Mouse (Mus musculus) limb, embryonic 10.5 days (tissue): ENCODE data around the gene Lpar3. TPM values are rescaled to one million over a fixed set of nuclear protein-coding genes. Genes with fewer than 3 reads are reported as not detected.

Experiments used
- DNase-seq: peaks from one replicate; pipeline ENCODE4 v3.0.0-alpha.2; 2017; ENCODE audit warnings: low spot score
- H3K27ac ChIP-seq: fragments of 300-500 bp; sonication (generic); 2 replicates; pipeline ENCODE4 v1.5.1; 2016; ENCODE audit warnings: mild to moderate bottlenecking
- H3K27me3 ChIP-seq: fragments of 300-500 bp; sonication (generic); 2 replicates; pipeline ENCODE4 v1.6.1; 2016; ENCODE audit warnings: low read depth, mild to moderate bottlenecking; ENCODE audit not compliant: poor library complexity, severe bottlenecking
- H3K36me3 ChIP-seq: fragments of 300-500 bp; sonication (generic); 2 replicates; pipeline ENCODE4 v1.6.1; 2016; ENCODE audit warnings: mild to moderate bottlenecking, moderate library complexity
- H3K4me1 ChIP-seq: fragments of 300-500 bp; sonication (generic); 2 replicates; pipeline ENCODE4 v1.6.1; 2016
- H3K4me3 ChIP-seq: fragments of 300-500 bp; sonication (generic); 2 replicates; pipeline ENCODE4 v1.5.1; 2016; ENCODE audit warnings: mild to moderate bottlenecking, moderate library complexity
- H3K9me3 ChIP-seq: fragments of 300-500 bp; sonication (generic); replicated peaks from 2 replicates; pipeline ENCODE4 v1.6.1; 2016; ENCODE audit warnings: mild to moderate bottlenecking
- WGBS: fragments of 180-500 bp; shearing (Covaris S2); methylation state at CpG from one replicate; pipeline ENCODE4 v1.1.7; 2016; 5-methylcytosine and 5-hydroxymethylcytosine counted together
- polyA plus RNA-seq: library from polyadenylated mRNA; unstranded; fragments of >200 nt; fragmentation: Nextera tagmentation; extraction: Ambion mirVana; gene quantifications from 2 replicates; pipeline ENCODE4 v1.2.1, GENCODE M21; 2016

The Lpar3 gene
- polyA plus RNA-seq, 1 experiment from 2014 or later, result 0.48 TPM

DNA sequence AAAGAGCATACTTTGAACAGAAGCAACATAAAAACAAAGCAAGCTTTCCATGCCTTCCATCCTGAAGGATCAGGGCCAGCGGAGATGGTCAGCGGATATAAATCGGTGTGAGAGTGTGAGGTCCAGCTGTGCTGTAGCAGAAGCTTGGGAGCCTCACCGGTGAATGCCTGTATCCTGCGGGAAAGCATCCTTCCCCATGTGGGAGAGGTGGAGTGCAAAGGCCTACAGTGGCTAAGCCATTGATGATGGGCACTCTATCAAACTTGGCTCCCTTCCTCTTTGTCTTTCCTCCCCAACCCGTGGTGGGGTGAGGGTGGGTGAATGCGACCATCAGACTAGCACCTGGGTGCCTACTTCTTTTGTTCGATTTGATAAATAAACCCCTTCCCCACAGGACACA is 88.8 kb downstream of the Lpar3 start:
- Histone ChIP-seq H3K9me3 (no peaks in the 10 kb centered on the region), H3K27me3 (no peaks in the 10 kb centered on the region), H3K27ac (no peak overlapping the region), H3K36me3 (no peaks in the 10 kb centered on the region), H3K4me3 (no peak overlapping the region), H3K4me1 (peaks cover 20% of the 10 kb centered on the region)
- WGBS, result 79% methylated on average over 8 of the region's 8 CpGs
- no peak for DNase-seq

DNA sequence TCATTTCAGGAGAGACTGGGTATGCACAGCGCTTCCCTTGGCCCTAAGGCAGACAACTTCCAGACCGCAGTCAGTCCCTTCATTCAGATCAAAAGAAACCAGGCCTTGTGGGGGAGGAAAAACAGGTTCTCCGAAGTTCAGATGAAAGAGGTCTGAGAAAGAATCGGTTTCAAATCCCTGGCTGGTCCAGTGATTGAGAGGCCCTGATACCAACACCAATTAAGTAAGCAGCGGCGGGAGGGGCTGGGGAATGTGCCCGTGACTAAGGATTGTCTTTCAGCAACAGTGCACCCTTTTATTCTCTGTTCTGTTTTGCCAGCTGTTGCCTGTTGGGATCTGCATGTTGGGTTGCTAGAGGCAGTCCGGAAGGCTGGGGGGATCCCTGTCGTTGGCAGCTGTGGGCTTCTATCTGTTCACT is 90.4 kb downstream of the Lpar3 start:
- no peak for DNase-seq
- 11% methylated on average over 9 of the region's 9 CpGs for WGBS
- H3K27me3 ChIP-seq, result no peaks in the 10 kb centered on the region
- no peaks in the 10 kb centered on the region for H3K9me3 ChIP-seq
- no peak overlapping the region for H3K27ac ChIP-seq
- H3K4me3 ChIP-seq, result no peak overlapping the region
- peaks cover 20% of the 10 kb centered on the region for H3K4me1 ChIP-seq
- no peaks in the 10 kb centered on the region for H3K36me3 ChIP-seq

DNA sequence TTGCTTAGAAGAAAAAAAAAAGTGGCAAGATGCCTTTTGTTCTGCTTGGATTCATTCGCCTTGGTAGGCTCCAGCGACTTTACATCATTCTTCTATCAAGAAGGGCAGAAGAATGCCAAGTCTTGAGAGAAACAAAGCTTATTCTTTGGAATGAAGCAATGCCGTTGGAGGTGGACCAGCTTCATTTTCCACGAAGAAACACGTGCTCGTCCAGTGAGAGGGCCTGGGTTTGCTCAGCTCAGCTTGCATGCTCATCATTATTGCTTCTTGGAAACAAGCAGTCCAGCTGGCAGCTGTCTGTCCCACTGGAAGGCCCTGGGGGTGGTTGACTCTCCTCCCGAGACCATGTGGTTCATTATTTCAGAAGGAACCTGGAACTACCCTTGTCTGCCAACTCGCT is 94.7 kb downstream of the Lpar3 start:
- no peaks in the 10 kb centered on the region for H3K36me3 ChIP-seq
- no peak overlapping the region for H3K4me3 ChIP-seq
- no peaks in the 10 kb centered on the region for H3K27me3 ChIP-seq
- H3K27ac ChIP-seq, result no peak overlapping the region
- H3K4me1 ChIP-seq, result peaks cover 33% of the 10 kb centered on the region
- no peaks in the 10 kb centered on the region for H3K9me3 ChIP-seq
- WGBS, result 94% methylated on average over 8 of the region's 8 CpGs
- no peak for DNase-seq

DNA sequence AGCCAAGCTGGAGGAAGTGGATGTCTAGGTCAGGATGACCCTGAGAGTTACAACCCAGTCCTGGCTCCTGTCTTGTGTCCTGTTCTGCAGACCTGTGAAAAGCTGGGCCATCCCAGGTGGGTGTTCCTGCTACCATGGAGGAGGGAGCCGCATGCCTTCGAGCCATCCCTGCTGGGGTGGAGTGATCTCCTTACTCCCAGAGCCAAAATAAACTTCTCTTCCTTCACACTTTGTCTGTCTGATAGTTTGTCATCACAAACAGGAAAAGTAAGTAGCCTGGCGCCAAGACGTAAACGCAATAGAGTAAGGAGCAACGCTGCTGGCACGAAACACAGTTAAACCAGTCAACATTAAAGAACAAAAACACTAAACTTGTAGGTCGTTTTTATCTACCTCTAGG is 95.5 kb downstream of the Lpar3 start:
- no peak for DNase-seq
- no peaks in the 10 kb centered on the region for H3K27me3 ChIP-seq
- no peak overlapping the region for H3K27ac ChIP-seq

DNA sequence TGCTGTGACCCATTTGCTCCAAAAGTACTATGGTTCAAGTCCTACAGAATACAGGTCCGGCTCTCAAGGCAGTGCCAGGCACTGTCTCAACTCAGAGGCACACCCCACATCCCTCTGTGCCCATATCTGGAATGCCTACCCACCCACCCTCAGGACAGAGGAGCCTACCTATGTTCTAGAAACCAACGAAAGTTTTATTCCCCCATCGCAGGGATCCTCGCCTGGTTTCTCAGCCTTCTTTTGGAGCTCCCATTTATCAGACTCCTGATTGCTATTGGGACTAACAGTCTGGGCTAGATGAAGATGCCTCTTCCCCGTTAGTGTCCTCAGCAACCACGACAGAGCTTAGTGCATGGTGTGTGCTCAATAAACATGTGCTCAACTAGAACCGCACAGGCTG is 96.6 kb downstream of the Lpar3 start:
- Histone ChIP-seq H3K4me3 (no peak overlapping the region), H3K27me3 (no peaks in the 10 kb centered on the region), H3K27ac (no peak overlapping the region), H3K9me3 (no peaks in the 10 kb centered on the region), H3K4me1 (peaks cover 23% of the 10 kb centered on the region), H3K36me3 (no peaks in the 10 kb centered on the region)
- 89% methylated on average over 7 of the region's 7 CpGs for WGBS
- DNase-seq, result no peak

More for the DNA sequence above, 95.5 kb downstream of the Lpar3 start:
- Histone ChIP-seq H3K4me3 (no peak overlapping the region), H3K9me3 (no peaks in the 10 kb centered on the region), H3K4me1 (peaks cover 25% of the 10 kb centered on the region), H3K36me3 (no peaks in the 10 kb centered on the region)
- WGBS, result 89% methylated on average over 8 of the region's 8 CpGs

DNA sequence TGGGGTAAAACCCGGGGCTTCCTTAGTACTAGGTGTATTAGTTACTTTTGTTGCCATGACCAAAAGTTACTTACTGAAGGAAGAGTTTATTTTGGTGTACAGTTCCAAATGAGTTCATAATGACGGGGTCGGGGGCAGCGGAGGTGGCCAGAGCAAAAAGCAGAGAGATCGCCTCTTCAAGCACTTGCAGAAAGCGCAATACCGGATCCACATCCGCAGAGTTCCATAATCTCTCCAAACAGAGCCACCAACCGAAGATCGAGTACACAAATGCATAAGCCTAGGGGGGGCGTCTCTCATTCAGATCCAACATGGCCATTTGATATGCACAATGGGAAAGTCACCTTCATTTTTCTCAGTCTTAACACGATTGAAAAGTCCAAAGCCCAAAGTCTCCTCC is 97.1 kb downstream of the Lpar3 start:
- Histone ChIP-seq H3K9me3 (no peaks in the 10 kb centered on the region), H3K27me3 (no peaks in the 10 kb centered on the region), H3K4me3 (no peak overlapping the region), H3K4me1 (peaks cover 23% of the 10 kb centered on the region), H3K36me3 (no peaks in the 10 kb centered on the region), H3K27ac (no peak overlapping the region)
- 91% methylated on average over 12 of the region's 12 CpGs for WGBS
- no peak for DNase-seq

DNA sequence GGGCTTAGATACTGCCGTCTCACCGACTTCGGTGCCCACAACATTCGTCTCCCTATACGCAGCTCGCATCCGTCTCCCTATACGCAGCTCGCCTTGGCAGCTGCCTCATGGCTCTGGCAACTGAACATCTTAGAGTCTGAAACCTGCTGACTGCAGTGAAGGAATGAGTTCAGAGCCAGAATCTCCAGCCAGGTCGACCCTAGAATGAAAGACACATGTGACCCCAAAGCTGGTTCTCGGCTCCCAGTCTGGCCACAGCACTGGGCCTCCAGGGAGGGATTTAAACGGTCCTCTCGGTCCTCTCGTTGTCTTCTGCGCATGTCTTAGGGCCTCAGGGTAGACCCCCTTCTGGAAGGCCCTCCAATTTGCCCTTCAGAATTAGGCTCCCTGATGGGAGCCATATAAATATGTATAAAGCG is 97.8 kb downstream of the Lpar3 start:
- peaks cover 23% of the 10 kb centered on the region for H3K4me1 ChIP-seq
- 37% methylated on average over 16 of the region's 16 CpGs for WGBS
- H3K4me3 ChIP-seq, result peak overlapping the region; percentile 8
- no peaks in the 10 kb centered on the region for H3K36me3 ChIP-seq
- no peaks in the 10 kb centered on the region for H3K9me3 ChIP-seq
- DNase-seq, result peak; percentile 54
- peak overlapping the region; percentile 68 for H3K27ac ChIP-seq
- H3K27me3 ChIP-seq, result no peaks in the 10 kb centered on the region

DNA sequence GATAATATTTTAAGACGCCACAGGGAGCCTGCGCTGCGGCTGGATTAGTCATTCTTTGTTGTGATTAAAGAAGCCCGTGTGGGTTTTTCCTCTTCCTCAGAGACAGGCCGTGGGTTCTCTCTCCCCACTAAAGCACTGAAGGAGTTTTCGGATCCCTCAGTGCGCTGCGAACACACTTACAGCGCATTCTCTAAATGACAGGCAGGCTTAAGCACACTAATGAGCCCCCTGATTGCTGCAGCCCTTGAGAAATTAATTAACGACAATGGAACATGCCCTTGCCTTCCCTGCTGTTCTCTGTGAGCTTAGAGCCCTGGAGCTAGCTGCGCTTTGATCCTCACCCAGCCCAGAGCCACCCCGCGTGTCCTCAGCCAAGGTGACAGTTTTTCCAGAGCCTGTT is 98.2 kb downstream of the Lpar3 start:
- peak overlapping the region; percentile 68; the same call in 1 of the 2 replicates for H3K27ac ChIP-seq
- no peaks in the 10 kb centered on the region for H3K27me3 ChIP-seq
- H3K36me3 ChIP-seq, result no peaks in the 10 kb centered on the region
- 35% methylated on average over 13 of the region's 13 CpGs for WGBS
- H3K4me1 ChIP-seq, result peaks cover 19% of the 10 kb centered on the region
- peak overlapping the region; percentile 8; the same call in 1 of the 2 replicates for H3K4me3 ChIP-seq
- no peaks in the 10 kb centered on the region for H3K9me3 ChIP-seq
- peak; percentile 39 for DNase-seq

DNA sequence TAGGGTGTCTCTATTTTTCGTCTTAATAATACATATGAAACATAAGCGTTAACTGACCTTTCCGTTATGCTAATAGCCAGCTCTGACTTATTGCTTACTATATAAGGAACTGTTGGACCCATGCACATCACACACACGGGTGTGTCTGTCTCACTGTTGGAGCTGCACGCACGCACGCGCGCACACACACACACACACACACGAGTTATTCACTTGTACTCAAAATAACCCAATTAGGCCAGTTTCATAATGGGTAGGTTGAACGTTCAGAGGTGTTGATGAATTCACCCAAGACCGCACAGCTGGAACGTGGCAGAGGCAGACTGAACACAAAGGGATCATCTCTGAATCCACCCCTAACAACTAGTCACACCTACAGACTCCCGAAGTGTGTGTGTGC is 98.7 kb downstream of the Lpar3 start:
- WGBS, result 86% methylated on average over 14 of the region's 14 CpGs
- H3K9me3 ChIP-seq, result no peaks in the 10 kb centered on the region
- H3K27ac ChIP-seq, result no peak overlapping the region
- no peak overlapping the region for H3K4me3 ChIP-seq
- H3K27me3 ChIP-seq, result no peaks in the 10 kb centered on the region
- peaks cover 17% of the 10 kb centered on the region for H3K4me1 ChIP-seq
- H3K36me3 ChIP-seq, result no peaks in the 10 kb centered on the region
- no peak for DNase-seq

DNA sequence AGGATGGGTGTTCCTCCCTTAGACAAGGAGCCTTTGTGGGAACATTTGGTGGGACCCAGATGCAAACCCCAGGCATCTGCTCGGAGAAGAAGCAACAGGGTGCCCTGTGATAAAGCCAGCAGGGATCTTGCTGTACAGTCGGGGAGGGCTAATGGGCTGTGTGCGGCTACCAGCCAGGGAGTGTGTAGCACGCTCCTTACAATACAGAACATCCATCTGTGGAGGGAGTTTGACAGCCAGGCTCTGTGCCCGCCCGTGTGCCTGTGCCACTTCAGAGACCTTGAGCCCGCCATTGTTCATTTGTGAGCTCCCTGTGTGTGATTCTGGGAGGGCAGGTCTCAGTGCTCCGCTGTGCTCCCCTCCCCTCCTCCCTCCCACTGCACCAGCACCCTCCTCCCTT is 104.2 kb downstream of the Lpar3 start:
- Histone ChIP-seq H3K27me3 (no peaks in the 10 kb centered on the region), H3K9me3 (no peaks in the 10 kb centered on the region), H3K36me3 (no peaks in the 10 kb centered on the region), H3K4me1 (peaks cover 19% of the 10 kb centered on the region), H3K4me3 (no peak overlapping the region), H3K27ac (0 out of 2 replicates have a peak overlapping the region, but pooled peaks have one; percentile 25)
- DNase-seq, result no peak
- WGBS, result 83% methylated on average over 8 of the region's 8 CpGs

DNA sequence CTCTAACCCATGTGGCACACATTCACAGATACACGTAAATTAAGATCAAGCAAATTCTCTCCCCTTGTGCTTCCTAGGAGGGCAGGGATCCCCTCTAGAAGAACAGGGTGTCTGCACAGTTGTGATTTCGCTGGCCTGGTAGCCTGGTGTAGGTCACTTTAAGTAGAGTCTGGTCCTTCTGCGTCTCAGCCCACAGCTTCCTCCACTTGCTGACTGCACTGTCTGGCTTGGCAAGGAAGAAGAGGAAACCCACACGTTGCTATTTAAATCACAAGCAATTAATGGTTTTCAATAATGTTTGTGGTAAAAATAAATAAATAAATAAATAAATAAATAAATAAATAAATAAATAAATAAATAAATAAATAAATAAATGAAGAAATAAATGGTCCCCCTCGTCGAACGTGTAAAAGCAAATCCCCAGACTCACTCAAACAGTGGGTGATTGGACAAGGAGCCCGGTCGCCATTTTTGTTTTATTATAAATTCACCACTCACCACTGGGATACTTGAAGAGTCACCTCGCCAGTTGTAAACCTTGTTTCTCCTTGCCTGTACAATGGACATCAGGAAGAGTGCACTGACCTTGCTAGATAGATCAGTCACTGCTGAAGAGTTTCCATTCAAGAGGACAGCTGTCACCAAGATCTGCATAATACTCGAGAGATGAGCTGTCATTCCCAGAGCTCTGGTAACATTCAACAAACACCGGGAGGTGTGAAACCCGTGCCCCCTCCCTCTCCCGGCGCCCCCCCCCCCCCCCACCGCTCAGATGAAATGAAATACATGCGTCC is 106.2 kb downstream of the Lpar3 start:
- Histone ChIP-seq H3K4me3 (peak overlapping the region; percentile 47), H3K27me3 (no peaks in the 10 kb centered on the region), H3K36me3 (no peaks in the 10 kb centered on the region), H3K4me1 (peaks cover 23% of the 10 kb centered on the region), H3K27ac (no peak overlapping the region), H3K9me3 (no peaks in the 10 kb centered on the region)
- DNase-seq, result no peak
- WGBS, result 41% methylated on average over 16 of the region's 17 CpGs

DNA sequence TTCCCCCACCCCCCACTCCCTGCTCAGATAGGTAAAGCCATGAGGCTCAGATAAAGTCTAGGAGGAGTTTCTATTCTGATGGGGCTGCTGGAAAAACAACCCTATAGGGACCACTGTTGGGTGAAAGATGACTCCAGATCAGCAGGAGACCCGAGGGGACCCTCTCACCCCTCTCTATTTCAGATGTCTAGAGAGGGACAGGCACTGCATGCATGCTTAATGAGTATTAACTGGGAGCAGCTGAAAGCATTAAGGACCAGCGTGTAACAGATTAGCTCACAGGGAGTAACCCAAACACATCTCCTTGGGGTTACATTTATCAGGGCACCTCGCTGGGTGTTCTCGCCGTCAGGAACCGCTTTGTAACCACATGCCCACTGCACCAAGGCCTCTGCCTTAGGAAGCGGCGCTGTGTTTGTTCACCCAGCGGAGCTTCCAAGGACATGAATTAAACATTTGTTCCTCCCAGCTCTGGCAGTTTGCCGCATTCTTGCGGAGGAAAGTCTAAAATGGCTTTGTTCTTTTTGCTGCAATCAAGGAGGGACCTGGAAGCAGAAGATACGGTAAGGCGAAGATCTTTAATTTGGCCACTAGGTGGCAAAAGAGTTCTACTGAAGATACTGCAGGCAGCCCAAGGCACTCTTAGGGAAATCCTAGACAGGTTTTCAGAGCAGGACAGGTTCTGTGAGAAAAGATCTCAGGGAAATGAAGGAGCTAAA is 106.9 kb downstream of the Lpar3 start:
- Histone ChIP-seq H3K4me1 (peaks cover 26% of the 10 kb centered on the region), H3K4me3 (peak overlapping the region; percentile 47), H3K36me3 (no peaks in the 10 kb centered on the region), H3K27ac (peak overlapping the region; percentile 79), H3K27me3 (no peaks in the 10 kb centered on the region), H3K9me3 (no peaks in the 10 kb centered on the region)
- peak; percentile 67 for DNase-seq
- 1% methylated on average over 13 of the region's 13 CpGs for whole genome bisulfite sequencing

DNA sequence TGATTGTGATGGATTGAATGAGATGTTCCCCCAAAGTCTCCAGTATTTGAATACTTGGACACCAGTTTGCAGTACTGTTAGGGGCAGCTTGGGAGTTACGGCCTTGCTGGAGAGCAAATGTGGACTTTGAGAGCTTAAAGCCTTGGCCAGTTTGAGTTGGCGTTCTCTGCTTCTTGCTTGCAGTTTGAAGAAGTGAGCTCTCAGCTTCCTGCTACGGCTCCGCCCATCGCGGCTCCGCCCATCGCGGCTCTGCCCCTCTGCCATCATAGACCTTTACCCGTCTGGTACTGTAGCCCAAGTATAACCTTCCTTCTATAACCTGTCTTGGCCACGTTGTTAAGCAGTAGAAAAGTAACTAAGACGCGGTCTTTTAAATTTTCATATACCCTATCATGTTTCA is 108.0 kb downstream of the Lpar3 start:
- no peak overlapping the region for H3K27ac ChIP-seq
- WGBS, result 18% methylated on average over 13 of the region's 13 CpGs
- no peaks in the 10 kb centered on the region for H3K9me3 ChIP-seq
- no peak for DNase-seq
- peak overlapping the region; percentile 47 for H3K4me3 ChIP-seq
- peaks cover 26% of the 10 kb centered on the region for H3K4me1 ChIP-seq
- no peaks in the 10 kb centered on the region for H3K36me3 ChIP-seq
- H3K27me3 ChIP-seq, result no peaks in the 10 kb centered on the region
